Mouse (Mus musculus) limb, embryonic 14.5 days (tissue): ENCODE results near the gene Magi1. TPM values are rescaled to one million over a fixed set of nuclear protein-coding genes. Genes with fewer than 3 reads are reported as not detected.

ENCODE experiments used
- ATAC-seq: fragments of 200-750 bp; cut with Nextera tagmentation; 2 replicates; pipeline ENCODE4 v1.8.0; 2017; ENCODE audit warnings: low read depth, moderate number of reproducible peaks, moderate TSS enrichment; ENCODE audit not compliant: low FRiP score
- DNase-seq: peaks from one replicate; pipeline ENCODE4 v3.0.0-alpha.2; 2015; ENCODE audit warnings: low spot score
- H3K27ac ChIP-seq: fragments of 300-500 bp; sonication (generic); replicated peaks from 2 replicates; pipeline ENCODE4 v1.5.1; 2014; ENCODE audit warnings: low read depth, mild to moderate bottlenecking, low read length, moderate library complexity, mixed read lengths
- H3K27me3 ChIP-seq: fragments of 300-500 bp; sonication (generic); 2 replicates; pipeline ENCODE4 v1.6.1; 2014; ENCODE audit warnings: low read length, mixed read lengths; ENCODE audit not compliant: control insufficient read depth, insufficient read depth
- H3K36me3 ChIP-seq: fragments of 300-500 bp; sonication (generic); 2 replicates; pipeline ENCODE4 v1.6.1; 2014; ENCODE audit warnings: mild to moderate bottlenecking, low read length, moderate library complexity, mixed read lengths; ENCODE audit not compliant: control insufficient read depth, insufficient read depth
- H3K4me1 ChIP-seq: fragments of 300-500 bp; sonication (generic); 2 replicates; pipeline ENCODE4 v1.6.1; 2014; ENCODE audit warnings: antibody characterized with exemption, low read length, mixed read lengths; ENCODE audit not compliant: control insufficient read depth, insufficient read depth
- H3K4me2 ChIP-seq: fragments of 300-500 bp; sonication (generic); replicated peaks from 2 replicates; pipeline ENCODE4 v1.6.1; 2014; ENCODE audit warnings: low read depth, mild to moderate bottlenecking, low read length, moderate library complexity; ENCODE audit not compliant: severe bottlenecking
- H3K4me3 ChIP-seq: fragments of 300-500 bp; sonication (generic); replicated peaks from 2 replicates; pipeline ENCODE4 v1.5.1; 2014; ENCODE audit warnings: low read length
- H3K9ac ChIP-seq: fragments of 300-500 bp; sonication (generic); 2 replicates; pipeline ENCODE4 v1.6.1; 2014; ENCODE audit warnings: mild to moderate bottlenecking, low read depth, low read length, moderate library complexity; ENCODE audit not compliant: severe bottlenecking
- H3K9me3 ChIP-seq: fragments of 300-500 bp; sonication (generic); 2 replicates; pipeline ENCODE4 v1.6.1; 2016; ENCODE audit warnings: low read length; ENCODE audit not compliant: control insufficient read depth
- POLR2A ChIP-seq: fragments of 200-500 bp; IDR thresholded peaks from 2 replicates; pipeline ENCODE4 v1.8.0; 2012; ENCODE audit warnings: inconsistent platforms, mild to moderate bottlenecking, moderate library complexity, borderline replicate concordance; ENCODE audit not compliant: insufficient read depth, insufficient read length; ENCODE audit errors: extremely low read depth
- WGBS: fragments of 180-500 bp; shearing (Covaris S2); extraction: QIAGEN DNeasy Blood & Tissue Kit; methylation state at CpG from one replicate; pipeline ENCODE4 v1.1.7; 2014; 5-methylcytosine and 5-hydroxymethylcytosine counted together
- polyA plus RNA-seq, 2 experiments: library from polyadenylated mRNA; depleted of rRNA in 1 of 2; stranded (reverse) in 1 of 2; unstranded in 1 of 2; fragments of >200 nt; fragmentation: Nextera tagmentation in 1 of 2; extraction: Ambion mirVana in 1 of 2; gene quantifications; 2 replicates each; pipeline versions ENCODE4 v1.2.1 to v1.2.3; 2012 to 2014

The Magi1 gene
- polyA plus RNA-seq, 2 experiments: 9.7 to 15.0 TPM

GRCm38 (mm10) chr6:93727630-93728178 is 556.0 kb downstream of the Magi1 start:
- 34% methylated on average over 15 of the region's 15 CpGs for WGBS
- no peak for DNase-seq
- peaks cover 13% of the 10 kb centered on the region for H3K4me1 ChIP-seq
- H3K4me2 ChIP-seq: 0 out of 2 replicates have a peak overlapping the region, but pooled peaks have one; percentile 4
- peak overlapping the region; percentile 10; the same call in 1 of the 2 replicates for H3K27ac ChIP-seq
- 0 out of 2 replicates have a peak, but pooled peaks have one; percentile 12 for ATAC-seq
- no peaks in the 10 kb centered on the region for H3K36me3 ChIP-seq
- no peaks in the 10 kb centered on the region for H3K27me3 ChIP-seq
- no peak overlapping the region for H3K9ac ChIP-seq
- no peak overlapping the region for H3K4me3 ChIP-seq
- no peaks in the 10 kb centered on the region for H3K9me3 ChIP-seq
- no peak for TF ChIP-seq POLR2A

GRCm38 (mm10) chr6:93726829-93727455 is 556.8 kb downstream of the Magi1 start:
- no peak overlapping the region for H3K4me2 ChIP-seq
- H3K4me1 ChIP-seq: peaks cover 13% of the 10 kb centered on the region
- no peak for ATAC-seq
- no peaks in the 10 kb centered on the region for H3K9me3 ChIP-seq
- no peak overlapping the region for H3K4me3 ChIP-seq
- no peak overlapping the region for H3K9ac ChIP-seq
- no peak overlapping the region for H3K27ac ChIP-seq
- H3K27me3 ChIP-seq: no peaks in the 10 kb centered on the region
- 45% methylated on average over 7 of the region's 7 CpGs for WGBS
- no peak for TF ChIP-seq POLR2A
- H3K36me3 ChIP-seq: no peaks in the 10 kb centered on the region
- no peak for DNase-seq

- H3K27ac ChIP-seq: no peak overlapping the region
- DNase-seq (no peak), ATAC-seq (no peak)
- TF ChIP-seq POLR2A: no peak
- 88% methylated on average over 10 of the region's 10 CpGs for WGBS
- H3K4me2 ChIP-seq: no peak overlapping the region
- H3K4me3 ChIP-seq: no peak overlapping the region
- no peak overlapping the region for H3K9ac ChIP-seq
- no peaks in the 10 kb centered on the region for H3K27me3 ChIP-seq
- H3K36me3 ChIP-seq: no peaks in the 10 kb centered on the region
- H3K4me1 ChIP-seq: peaks cover 13% of the 10 kb centered on the region
- H3K9me3 ChIP-seq: no peaks in the 10 kb centered on the region
These were observed 557.6 kb downstream of the Magi1 start for GRCm38 (mm10) chr6:93726121-93726520.

GRCm38 (mm10) chr6:93724749-93725148 is 559.0 kb downstream of the Magi1 start:
- 61% methylated on average over 7 of the region's 7 CpGs for WGBS

GRCm38 (mm10) chr6:93723226-93723625 is 560.5 kb downstream of the Magi1 start:
- no peak for DNase-seq
- H3K4me2 ChIP-seq: no peak overlapping the region
- no peak overlapping the region for H3K9ac ChIP-seq
- TF ChIP-seq POLR2A: no peak
- H3K4me3 ChIP-seq: no peak overlapping the region
- WGBS: 30% methylated on average over 2 of the region's 2 CpGs
- no peak for ATAC-seq
- no peaks in the 10 kb centered on the region for H3K27me3 ChIP-seq
- H3K4me1 ChIP-seq: peaks cover 13% of the 10 kb centered on the region
- no peak overlapping the region for H3K27ac ChIP-seq
- H3K9me3 ChIP-seq: no peaks in the 10 kb centered on the region
- H3K36me3 ChIP-seq: no peaks in the 10 kb centered on the region

More at GRCm38 (mm10) chr6:93724749-93725148, 559.0 kb downstream of the Magi1 start:
- TF ChIP-seq POLR2A: no peak
- no peaks in the 10 kb centered on the region for H3K27me3 ChIP-seq
- no peak overlapping the region for H3K9ac ChIP-seq
- no peaks in the 10 kb centered on the region for H3K9me3 ChIP-seq
- H3K4me1 ChIP-seq: peaks cover 9% of the 10 kb centered on the region
- no peaks in the 10 kb centered on the region for H3K36me3 ChIP-seq
- no peak overlapping the region for H3K27ac ChIP-seq
- DNase-seq (no peak), ATAC-seq (no peak)
- no peak overlapping the region for H3K4me3 ChIP-seq
- H3K4me2 ChIP-seq: no peak overlapping the region
